Mouse (Mus musculus) adrenal gland, adult 18-20 months (tissue): ENCODE data around the gene Olfr943. TPM values are rescaled to one million over a fixed set of nuclear protein-coding genes. Genes with fewer than 3 reads are reported as not detected.

Experiments used
- DNase-seq, 2 experiments: peaks; one replicate each; pipeline ENCODE4 v3.0.0; 2021 to 2022; ENCODE audit warnings: low spot score in 2 of 2
- long read RNA-seq, 2 experiments: library from polyadenylated mRNA; stranded (forward); transcript quantifications; one replicate each; pipeline ENCODE4 v2.0.0; 2021
- total RNA-seq, 2 experiments: library from RNA; stranded (reverse); gene quantifications; 1 replicate in 1 of 2; 2 replicates in 1 of 2; pipeline ENCODE4 v1.2.3; 2021

The Olfr943 gene
- total RNA-seq: not detected
- long read RNA-seq, experiment 1: 0 reads
- long read RNA-seq, experiment 2: 0 reads

DNA sequence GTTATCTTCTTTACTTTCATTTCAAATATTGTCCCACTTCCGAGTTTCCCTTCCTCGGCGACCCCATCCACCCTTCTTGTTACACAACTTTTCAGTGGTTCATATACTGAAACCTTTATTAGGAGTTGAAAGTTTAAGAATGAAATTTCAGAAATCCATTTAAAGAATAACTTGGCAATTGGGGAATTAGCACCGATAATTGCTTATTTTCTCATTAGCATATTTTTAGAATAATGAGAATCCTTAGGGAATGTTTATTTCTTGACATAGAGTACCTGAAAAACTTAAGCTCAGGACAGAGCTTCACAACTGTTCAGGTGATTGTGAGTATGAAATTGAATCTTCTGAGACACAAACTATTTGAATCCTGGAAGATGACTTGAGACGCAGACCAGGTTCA is at the start of gene Olfr943:
TSS of gene Olfr943 (plus strand) at position 301 of the 400 bp plus-strand sequence.
- no peak for DNase-seq

GRCm38 (mm10) chr9:39127326-39127725 is 38.8 kb upstream of the Olfr943 start:
- DNase-seq: no peak

DNA sequence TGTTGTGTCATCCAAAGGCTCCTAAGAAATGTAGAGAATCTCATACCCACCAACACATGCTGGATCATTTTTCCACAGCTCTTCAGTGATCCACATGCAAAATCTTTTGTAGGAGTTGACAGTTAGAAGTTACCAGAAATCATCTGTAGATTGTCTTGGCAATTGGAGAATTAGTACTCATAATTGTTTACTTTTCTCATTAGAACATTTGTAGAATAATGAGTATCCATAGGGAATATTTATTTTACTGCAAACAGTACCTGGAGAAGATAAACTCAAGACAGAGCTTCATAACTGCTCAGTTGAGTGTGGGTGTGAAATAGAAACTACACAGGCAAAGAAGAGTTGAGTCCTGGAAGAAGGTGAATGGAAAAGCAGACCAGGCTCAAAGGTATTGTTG is 38.3 kb upstream of the Olfr943 start, which contains the start of gene Olfr27:
TSS of gene Olfr27 (plus strand) at position 301 of the 400 bp plus-strand sequence.
- DNase-seq: no peak

- no peak for DNase-seq
Observed at GRCm38 (mm10) chr9:39152401-39152800, 13.7 kb upstream of the Olfr943 start.

- DNase-seq: no peak
Observed at GRCm38 (mm10) chr9:39201620-39202019, 35.5 kb downstream of the Olfr943 start, which contains the start of gene Olfr944. TSS of gene Olfr944 (plus strand) at chr9:39201920.

Other genes starting within 250 kb of the Olfr943 start
- gene Olfr930, start 236.5 kb upstream of the Olfr943 start, total RNA-seq: not detected
- gene Olfr933, start 194.0 kb upstream of the Olfr943 start, total RNA-seq: not detected
- not detected for gene Olfr934, start 178.0 kb upstream of the Olfr943 start, total RNA-seq
- gene Olfr935, start 166.6 kb upstream of the Olfr943 start, total RNA-seq: not detected
- not detected for gene Olfr146, start 142.9 kb upstream of the Olfr943 start, total RNA-seq
- not detected for gene Olfr937, start 101.4 kb upstream of the Olfr943 start, total RNA-seq
- not detected for gene Olfr938, start 87.4 kb upstream of the Olfr943 start, total RNA-seq
- not detected for gene Olfr27, start 38.2 kb upstream of the Olfr943 start, total RNA-seq
- not detected for gene Olfr944, start 35.6 kb downstream of the Olfr943 start, total RNA-seq
- gene Olfr1537, start 83.7 kb downstream of the Olfr943 start, total RNA-seq: not detected
- not detected for gene Olfr945, start 110.5 kb downstream of the Olfr943 start, total RNA-seq
- not detected for gene Olfr948, start 159.7 kb downstream of the Olfr943 start, total RNA-seq
- gene Olfr951, start 221.1 kb downstream of the Olfr943 start, total RNA-seq: not detected